Mouse (Mus musculus): ENCODE results near the gene Ndufa4l2.

The Ndufa4l2 gene

GRCm38 (mm10) chr10:127509837-127510701 lies 4.7 kb upstream of the Ndufa4l2 start:
- DNase-seq: no peak

- DNase-seq: no peak
Observed at GRCm38 (mm10) chr10:127510895-127511617, 3.7 kb upstream of the Ndufa4l2 start.

- peak; percentile 73 to 80 for DNase-seq
Observed at GRCm38 (mm10) chr10:127511634-127512306, 3.0 kb upstream of the Ndufa4l2 start.

- DNase-seq: no peak
Observed at GRCm38 (mm10) chr10:127512307-127512666, 2.5 kb upstream of the Ndufa4l2 start.

GRCm38 (mm10) chr10:127512813-127513212 lies 2.0 kb upstream of the Ndufa4l2 start:
- peak; percentile 89 to 95 for DNase-seq

- no peak for DNase-seq
Observed at GRCm38 (mm10) chr10:127513501-127514091, 1.2 kb upstream of the Ndufa4l2 start.

- DNase-seq: no peak
Observed at GRCm38 (mm10) chr10:127514111-127514698, 562 bp upstream of the Ndufa4l2 start.

- no peak for DNase-seq
Observed at GRCm38 (mm10) chr10:127515271-127515982, 660 bp downstream of the Ndufa4l2 start.

GRCm38 (mm10) chr10:127515983-127516459 lies 1.3 kb downstream of the Ndufa4l2 start:
- no peak for DNase-seq

GRCm38 (mm10) chr10:127516576-127517260 lies 2.0 kb downstream of the Ndufa4l2 start:
- DNase-seq: no peak

- DNase-seq: no peak
Observed at GRCm38 (mm10) chr10:127517941-127518340, 3.2 kb downstream of the Ndufa4l2 start.

GRCm38 (mm10) chr10:127519041-127519701 lies 4.4 kb downstream of the Ndufa4l2 start:
- DNase-seq: no peak

- DNase-seq: no peak
Observed at GRCm38 (mm10) chr10:127519903-127520713, 5.3 kb downstream of the Ndufa4l2 start.

- DNase-seq: no peak
Observed at GRCm38 (mm10) chr10:127520714-127521357, 6.1 kb downstream of the Ndufa4l2 start.

GRCm38 (mm10) chr10:127521611-127522080 lies 6.9 kb downstream of the Ndufa4l2 start:
- DNase-seq: no peak

- peak; percentile 81 to 82 for DNase-seq
Observed at GRCm38 (mm10) chr10:127522088-127522581, 7.4 kb downstream of the Ndufa4l2 start, which contains the start of gene Shmt2. Shmt2 (minus strand) TSS chr10:127522444.

GRCm38 (mm10) chr10:127524646-127525255 lies 10.0 kb downstream of the Ndufa4l2 start:
- no peak for DNase-seq

- peak; percentile 69 to 74 for DNase-seq
Observed at GRCm38 (mm10) chr10:127526048-127526447, 11.3 kb downstream of the Ndufa4l2 start.

Data from thymus, postnatal 36 days (tissue).